ENCODE assay signal across 9 mouse cellular contexts in the genomic region with DNA sequence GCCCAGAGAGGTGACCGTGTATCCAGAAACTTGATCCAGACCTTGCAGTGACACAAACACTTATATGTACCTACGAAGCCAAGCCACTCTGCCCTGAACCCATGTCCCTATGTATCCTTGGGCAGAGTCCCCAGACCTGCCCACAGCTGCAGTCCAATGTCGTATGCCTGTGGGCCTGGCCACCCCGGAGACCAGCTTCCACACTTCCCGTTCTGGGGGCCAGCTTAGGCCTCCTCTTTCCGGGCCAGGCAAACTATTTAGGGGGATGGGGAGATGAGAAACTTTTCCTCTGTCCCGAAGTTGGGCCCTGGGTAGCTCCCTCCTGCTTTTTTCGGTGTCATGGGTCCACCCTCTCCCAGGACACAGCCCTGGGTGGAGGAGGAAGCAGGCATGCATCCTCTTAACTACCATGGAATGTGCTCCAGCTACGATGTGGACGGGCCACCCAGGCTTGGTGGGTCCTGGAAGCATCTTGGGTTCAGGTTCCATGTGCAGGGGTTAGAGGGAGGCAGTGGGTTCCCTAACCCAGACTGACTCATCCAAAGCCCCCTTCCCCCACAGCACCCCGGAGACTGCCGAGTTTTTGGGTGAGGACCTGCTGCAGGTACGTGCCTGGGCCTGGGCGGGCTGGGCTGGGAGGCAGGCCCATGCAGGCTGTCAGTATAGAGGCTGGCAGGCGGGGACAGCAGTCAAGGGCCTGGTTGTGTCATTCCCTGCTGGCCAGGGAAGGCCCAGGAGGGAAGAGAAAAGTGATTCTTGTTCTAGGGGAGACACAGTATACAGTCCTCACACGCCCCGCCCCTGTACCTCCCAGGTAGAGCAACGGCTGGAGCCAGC. TPM values are rescaled to one million over a fixed set of nuclear protein-coding genes. Genes with fewer than 3 reads are reported as not detected.
A peak's percentile ranks its signal among the peaks of the same experiment; 100 is the strongest.
DNase-seq lines count a peak whose midpoint lies in the region; ATAC-seq and TF ChIP-seq lines count a peak whose summit lies in the region.
"Had no signal": no experiment of that assay in that cellular context is flagged by ENCODE, and none has a peak within 500 bp of the region (broad histone marks: within the 10 kb centered on the region; RNA-seq: fewer than 3 reads in every experiment).

No protein-coding gene starts in this region.

- H3K79me3 ChIP-seq in C2C12 (ENCODE audit: low read depth) = no peaks in the 10 kb centered on the region

- no peak for TF ChIP-seq CTCF in cerebellum, adult 2 months (IDR thresholded peaks at IDR 0.05; ENCODE audit: borderline replicate concordance, insufficient read depth, low read depth, low read length)
- no peak for TF ChIP-seq CTCF in C2C12 (IDR thresholded peaks at IDR 0.05; ENCODE audit: control insufficient read depth, insufficient read depth, insufficient read length)

- H3K9ac ChIP-seq in heart, embryonic 13.5 days = peak overlapping the region; percentile 96
- H3K9ac ChIP-seq in liver, embryonic 15.5 days = peak overlapping the region; percentile 60
- H3K9ac ChIP-seq in stomach, embryonic 15.5 days = peak overlapping the region; percentile 84

- 69% methylated on average over 18 of the region's 18 CpGs for WGBS in cerebellum, adult 2 months
- 18% methylated on average over 18 of the region's 18 CpGs for WGBS in heart, embryonic 13.5 days
- WGBS in liver, embryonic 15.5 days (ENCODE audit: insufficient replicate concordance) = 15% methylated on average over 18 of the region's 18 CpGs
- 12% methylated on average over 18 of the region's 18 CpGs for WGBS in stomach, embryonic 15.5 days

- H3K27ac ChIP-seq in cerebellum, adult 2 months (ENCODE audit: insufficient read depth, low read length) = no peak overlapping the region
- peak overlapping the region; percentile 84 for H3K27ac ChIP-seq in heart, embryonic 13.5 days (replicated peaks)
- H3K27ac ChIP-seq in liver, embryonic 15.5 days (replicated peaks) = peak overlapping the region; percentile 69
- peak overlapping the region; percentile 84 for H3K27ac ChIP-seq in stomach, embryonic 15.5 days

- DNase-seq in cerebellum, adult 9-10 months = peak; percentile 33
- no peak for DNase-seq in cerebellum, adult 2 months
- DNase-seq in right cerebral cortex, postnatal 4 days = no peak

- no peaks in the 10 kb centered on the region for H3K27me3 ChIP-seq in cerebellum, adult 2 months (ENCODE audit: control insufficient read depth, insufficient read depth, low read length)
- no peaks in the 10 kb centered on the region for H3K27me3 ChIP-seq in C2C12 (ENCODE audit: control insufficient read depth, insufficient read depth, insufficient read length)
- H3K27me3 ChIP-seq in heart, embryonic 13.5 days (replicated peaks) = no peaks in the 10 kb centered on the region
- no peaks in the 10 kb centered on the region for H3K27me3 ChIP-seq in liver, embryonic 15.5 days
- H3K27me3 ChIP-seq in stomach, embryonic 15.5 days (replicated peaks) = no peaks in the 10 kb centered on the region

- ATAC-seq in heart, embryonic 13.5 days (ENCODE audit: extremely low read depth, insufficient number of reproducible peaks, low FRiP score, low TSS enrichment) = no peak
- no peak for ATAC-seq in liver, embryonic 15.5 days (ENCODE audit: insufficient read depth)
- ATAC-seq in stomach, embryonic 15.5 days (ENCODE audit: insufficient read depth, low FRiP score, low read depth) = peak; percentile 19; the same call in 1 of the 2 replicates
- no peak for ATAC-seq in CD4-positive, CD25-positive, alpha-beta regulatory T cell, adult 4 months

- no peak overlapping the region for H3K4me3 ChIP-seq in cerebellum, adult 2 months (replicated peaks; ENCODE audit: insufficient read depth, low read depth, low read length)
- peak overlapping the region; percentile 65 for H3K4me3 ChIP-seq in C2C12 (ENCODE audit: insufficient read depth, poor library complexity, severe bottlenecking)
- H3K4me3 ChIP-seq in heart, embryonic 13.5 days = peak overlapping the region; percentile 88
- H3K4me3 ChIP-seq in liver, embryonic 15.5 days (replicated peaks) = peak overlapping the region; percentile 70
- peak overlapping the region; percentile 86 for H3K4me3 ChIP-seq in stomach, embryonic 15.5 days (replicated peaks)

- TF ChIP-seq POLR2A in cerebellum, adult 2 months (IDR thresholded peaks at IDR 0.05; ENCODE audit: borderline replicate concordance, insufficient read depth, low read length) = no peak

- H3K36me3 ChIP-seq in C2C12 (ENCODE audit: control insufficient read depth, insufficient read depth) = peaks cover 11% of the 10 kb centered on the region
- peaks cover 47% of the 10 kb centered on the region for H3K36me3 ChIP-seq in heart, embryonic 13.5 days
- peaks cover 37% of the 10 kb centered on the region for H3K36me3 ChIP-seq in liver, embryonic 15.5 days (replicated peaks)
- H3K36me3 ChIP-seq in stomach, embryonic 15.5 days = peaks cover 19% of the 10 kb centered on the region

- no peaks in the 10 kb centered on the region for H3K79me2 ChIP-seq in C2C12 (ENCODE audit: control insufficient read depth, insufficient read depth)

- H3K4me1 ChIP-seq in cerebellum, adult 2 months (ENCODE audit: control insufficient read depth, insufficient read depth, low read length) = no peaks in the 10 kb centered on the region; the same call in none of the 2 replicates
- peaks cover 58% of the 10 kb centered on the region for H3K4me1 ChIP-seq in heart, embryonic 13.5 days
- H3K4me1 ChIP-seq in liver, embryonic 15.5 days (replicated peaks) = peaks cover 71% of the 10 kb centered on the region
- H3K4me1 ChIP-seq in stomach, embryonic 15.5 days = peaks cover 49% of the 10 kb centered on the region

- H3K9me3 ChIP-seq in heart, embryonic 13.5 days = no peaks in the 10 kb centered on the region
- no peaks in the 10 kb centered on the region for H3K9me3 ChIP-seq in liver, embryonic 15.5 days (replicated peaks)
- H3K9me3 ChIP-seq in stomach, embryonic 15.5 days = no peaks in the 10 kb centered on the region

- peak overlapping the region; percentile 92 for H3ac ChIP-seq in C2C12 (ENCODE audit: control insufficient read depth, insufficient read length, low read depth)

- peak overlapping the region; percentile 94 for H3K4me2 ChIP-seq in heart, embryonic 13.5 days
- H3K4me2 ChIP-seq in liver, embryonic 15.5 days = peak overlapping the region; percentile 89
- peak overlapping the region; percentile 83 for H3K4me2 ChIP-seq in stomach, embryonic 15.5 days

TF ChIP-seq in C2C12, 6 proteins besides CTCF, POLR2A, EP300 and RAD21:
- TF ChIP-seq CEBPB (IDR thresholded peaks at IDR 0.05; ENCODE audit: low read depth) (no peak), MYOG (IDR thresholded peaks at IDR 0.05; ENCODE audit: control insufficient read depth, extremely low read depth, insufficient read length) (no peak), USF1 (IDR thresholded peaks at IDR 0.05; ENCODE audit: low read depth) (no peak)

RNA-seq across cellular contexts. Expression of gene Sh3bp1, which starts 1.2 kb away (rescaled TPM):
- 25.8 and 28.2 TPM in 2 replicates for polyA plus RNA-seq in cerebellum, adult 2 months (2012; rRNA removed)
- polyA plus RNA-seq in C2C12 (2012; fragmentation: generic; extraction: Trizol) = 23.4 TPM
- 18.8 and 19.5 TPM in 2 replicates for polyA plus RNA-seq in heart, embryonic 13.5 days (2015; fragmentation: Nextera tagmentation; extraction: Ambion mirVana)
- polyA plus RNA-seq in liver, embryonic 15.5 days (2015; fragmentation: Nextera tagmentation; extraction: Ambion mirVana) = 14.4 and 15.3 TPM in 2 replicates
- polyA plus RNA-seq in stomach, embryonic 15.5 days (2015; fragmentation: Nextera tagmentation; extraction: Ambion mirVana) = 34.8 and 36.9 TPM in 2 replicates
- 10 to 100 TPM; 49.5 to 59.0 TPM for polyA plus RNA-seq in CD4-positive, CD25-positive, alpha-beta regulatory T cell, adult 4 months (2017; shearing (Covaris generic))

RNA-seq across cellular contexts. Expression of gene Gm49510, which starts 1.3 kb away (rescaled TPM):
- 0.10 TPM in 2 replicates for polyA plus RNA-seq in cerebellum, adult 2 months (2012; rRNA removed)
- 0.07 TPM for polyA plus RNA-seq in C2C12 (2012; fragmentation: generic; extraction: Trizol)
- polyA plus RNA-seq in heart, embryonic 13.5 days (2015; fragmentation: Nextera tagmentation; extraction: Ambion mirVana) = 0.20 and 0.31 TPM in 2 replicates
- 0.08 and 0.26 TPM in 2 replicates for polyA plus RNA-seq in liver, embryonic 15.5 days (2015; fragmentation: Nextera tagmentation; extraction: Ambion mirVana)
- 0.42 and 0.52 TPM in 2 replicates for polyA plus RNA-seq in stomach, embryonic 15.5 days (2015; fragmentation: Nextera tagmentation; extraction: Ambion mirVana)
- not detected for polyA plus RNA-seq in CD4-positive, CD25-positive, alpha-beta regulatory T cell, adult 4 months (2017; shearing (Covaris generic))
- polyA plus RNA-seq: gonadal fat pad, adult 2 months had no signal

RNA-seq across cellular contexts. Expression of gene Pdxp, which starts 12.9 kb away (rescaled TPM):
- 204 and 211 TPM in 2 replicates for polyA plus RNA-seq in cerebellum, adult 2 months (2012; rRNA removed)
- 25.1 TPM for polyA plus RNA-seq in C2C12 (2012; fragmentation: generic; extraction: Trizol)
- 20.2 and 21.2 TPM in 2 replicates for polyA plus RNA-seq in heart, embryonic 13.5 days (2015; fragmentation: Nextera tagmentation; extraction: Ambion mirVana)
- 5.4 and 5.6 TPM in 2 replicates for polyA plus RNA-seq in liver, embryonic 15.5 days (2015; fragmentation: Nextera tagmentation; extraction: Ambion mirVana)
- polyA plus RNA-seq in stomach, embryonic 15.5 days (2015; fragmentation: Nextera tagmentation; extraction: Ambion mirVana) = 11.8 and 12.8 TPM in 2 replicates
- 1 to 10 TPM; 2.3 to 2.7 TPM for polyA plus RNA-seq in CD4-positive, CD25-positive, alpha-beta regulatory T cell, adult 4 months (2017; shearing (Covaris generic))

RNA-seq across cellular contexts. Expression of gene Gga1, which starts 23.8 kb away (rescaled TPM):
- 80.8 and 82.5 TPM in 2 replicates for polyA plus RNA-seq in cerebellum, adult 2 months (2012; rRNA removed)
- 71.2 TPM for polyA plus RNA-seq in C2C12 (2012; fragmentation: generic; extraction: Trizol)
- polyA plus RNA-seq in heart, embryonic 13.5 days (2015; fragmentation: Nextera tagmentation; extraction: Ambion mirVana) = 44.3 and 46.2 TPM in 2 replicates
- 21.4 and 23.6 TPM in 2 replicates for polyA plus RNA-seq in liver, embryonic 15.5 days (2015; fragmentation: Nextera tagmentation; extraction: Ambion mirVana)
- polyA plus RNA-seq in stomach, embryonic 15.5 days (2015; fragmentation: Nextera tagmentation; extraction: Ambion mirVana) = 47.1 TPM in 2 replicates
- 10 to 100 TPM; 14.3 to 17.1 TPM for polyA plus RNA-seq in CD4-positive, CD25-positive, alpha-beta regulatory T cell, adult 4 months (2017; shearing (Covaris generic))

RNA-seq across cellular contexts. Expression of gene Lgals1, which starts 25.7 kb away (rescaled TPM):
- 64.7 and 71.7 TPM in 2 replicates for polyA plus RNA-seq in cerebellum, adult 2 months (2012; rRNA removed)
- polyA plus RNA-seq in C2C12 (2012; fragmentation: generic; extraction: Trizol) = 18,755 TPM
- polyA plus RNA-seq in heart, embryonic 13.5 days (2015; fragmentation: Nextera tagmentation; extraction: Ambion mirVana) = 798 and 814 TPM in 2 replicates
- polyA plus RNA-seq in liver, embryonic 15.5 days (2015; fragmentation: Nextera tagmentation; extraction: Ambion mirVana) = 315 and 397 TPM in 2 replicates
- 1,300 and 1,476 TPM in 2 replicates for polyA plus RNA-seq in stomach, embryonic 15.5 days (2015; fragmentation: Nextera tagmentation; extraction: Ambion mirVana)
- 100 to 1,000 TPM; 366 to 481 TPM for polyA plus RNA-seq in CD4-positive, CD25-positive, alpha-beta regulatory T cell, adult 4 months (2017; shearing (Covaris generic))
